Mouse (Mus musculus) megakaryocyte, embryonic 14.5 days (primary cell): ENCODE measurements around the gene Srsf1.

Source experiments
- FLI1 ChIP-seq: IDR thresholded peaks from 2 replicates; pipeline ENCODE4 v1.6.1; 2012; ENCODE audit warnings: low read length, inconsistent platforms, mixed read lengths
- GATA1 ChIP-seq: IDR thresholded peaks from 3 replicates; pipeline ENCODE4 v1.6.1; 2012; ENCODE audit warnings: mixed read lengths, low read length, inconsistent platforms, borderline replicate concordance

DNA sequence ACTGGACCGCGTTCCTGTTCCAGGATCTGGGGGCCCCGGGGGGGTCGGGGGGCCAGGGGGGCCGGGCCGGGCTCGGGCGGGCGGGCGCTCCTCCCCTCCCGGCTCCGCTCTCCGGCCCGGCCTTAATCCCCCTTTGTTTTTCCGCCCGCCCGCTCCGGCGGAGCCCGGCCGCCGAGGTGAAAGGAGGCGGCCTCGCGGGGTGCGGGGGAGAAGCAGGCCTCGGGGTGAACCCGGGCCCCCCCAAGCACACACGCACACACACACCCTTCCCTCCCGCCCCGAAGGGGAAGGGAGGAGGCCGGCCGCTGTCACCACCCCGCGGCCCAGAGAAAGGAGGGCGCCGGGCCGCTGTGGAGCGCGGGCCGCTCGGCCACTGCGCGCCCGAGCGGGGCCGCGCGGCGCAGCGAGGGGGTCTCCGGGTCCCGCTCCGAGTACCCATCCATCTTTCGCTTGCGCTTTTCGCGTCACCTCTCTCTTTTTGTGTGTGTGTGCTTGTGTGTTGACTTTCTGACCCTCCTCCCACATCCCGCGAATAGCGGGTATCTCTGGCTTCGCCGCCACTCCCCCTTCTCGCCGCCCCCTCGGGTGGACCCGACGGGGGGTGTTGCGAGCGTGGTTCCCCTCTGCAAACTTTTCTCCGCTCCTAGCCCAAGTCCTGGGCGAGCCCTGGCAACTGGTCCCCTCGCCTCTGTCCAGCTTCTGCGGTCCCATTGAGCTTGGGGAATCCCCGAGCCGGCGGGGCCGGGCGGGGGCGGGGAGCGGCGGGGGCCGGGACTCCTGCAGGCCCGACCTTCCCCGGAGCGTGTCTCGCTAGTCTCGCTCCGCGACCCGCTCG is 21.5 kb downstream of the Srsf1 start:
- TF ChIP-seq GATA1 (no peak), FLI1 (no peak)
